Mouse (Mus musculus) liver, postnatal 0 days (tissue): Measurements from ENCODE around the gene Chrna5.

ENCODE experiments used
- CTCF ChIP-seq: sonication (generic); IDR thresholded peaks from 2 replicates; pipeline ENCODE4 v1.5.1; 2016; ENCODE audit warnings: antibody characterized with exemption, low read depth
- EP300 ChIP-seq: IDR thresholded peaks from 2 replicates; pipeline ENCODE4 v1.6.1; 2016; ENCODE audit warnings: antibody characterized with exemption, low read depth, mild to moderate bottlenecking

- TF ChIP-seq CTCF (no peak), EP300 (no peak)
Observed at GRCm38 (mm10) chr9:54981291-54982191, 861 bp downstream of the Chrna5 start.
